Mouse (Mus musculus) megakaryocyte, embryonic 14.5 days (primary cell): ENCODE measurements around the gene Map1s.

Experiments used
- FLI1 ChIP-seq: IDR thresholded peaks from 2 replicates; pipeline ENCODE4 v1.6.1; 2012; ENCODE audit warnings: low read length, inconsistent platforms, mixed read lengths
- GATA1 ChIP-seq: IDR thresholded peaks from 3 replicates; pipeline ENCODE4 v1.6.1; 2012; ENCODE audit warnings: mixed read lengths, low read length, inconsistent platforms, borderline replicate concordance

DNA sequence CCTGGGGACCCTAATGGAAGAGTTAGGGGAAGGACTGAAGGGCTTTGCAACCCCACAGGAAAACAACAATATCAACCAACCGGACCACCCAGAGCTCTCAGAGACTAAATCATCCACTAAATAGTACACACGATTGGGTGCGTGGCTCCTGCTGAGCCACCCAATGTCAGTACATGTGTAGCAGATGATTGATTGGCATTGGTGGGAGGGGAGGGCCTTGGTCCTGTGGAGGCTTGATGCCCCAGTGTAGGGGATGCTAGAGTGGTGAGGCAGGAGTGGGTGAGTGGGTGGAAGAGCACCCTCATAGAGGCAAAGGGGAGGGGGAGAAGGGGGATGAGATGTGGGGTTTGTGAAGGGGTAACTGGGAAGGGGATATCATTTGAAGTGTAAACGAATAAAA is 18.4 kb downstream of the Map1s start:
- no peak for TF ChIP-seq GATA1
- no peak for TF ChIP-seq FLI1
